Mouse (Mus musculus): ENCODE results near the gene Igf2bp1.

- TF ChIP-seq POLR2A (IDR thresholded peaks at IDR 0.05; ENCODE audit: low read depth, low read length) (no peak), CTCF (IDR thresholded peaks at IDR 0.05; ENCODE audit: borderline replicate concordance, insufficient read depth, low read length) (no peak)
Measured at GRCm38 (mm10) chr11:95994151-95994550, 11.6 kb downstream of the Igf2bp1 start.
